Comparison of ENCODE assay signal across 26 mouse cellular contexts in genomic region chrX:95373101-95373500, GRCm38 (mm10).
"Had no signal": no experiment of that assay in that cellular context is flagged by ENCODE, and none has a peak within 500 bp of the region (broad histone marks: within the 10 kb centered on the region; RNA-seq: fewer than 3 reads in every experiment).

No protein-coding gene starts in this region.

- H3K4me1 ChIP-seq: limb, embryonic 10.5 days; limb, embryonic 12.5 days; limb, embryonic 13.5 days; limb, embryonic 15.5 days; liver, embryonic 12.5 days; liver, embryonic 13.5 days; liver, embryonic 15.5 days; lung, embryonic 15.5 days; megakaryocyte, embryonic 14.5 days; midbrain, embryonic 10.5 days; midbrain, embryonic 12.5 days; midbrain, embryonic 13.5 days; midbrain, embryonic 15.5 days had no signal

- H3K27me3 ChIP-seq: limb, embryonic 12.5 days; limb, embryonic 13.5 days; limb, embryonic 15.5 days; liver, embryonic 12.5 days; liver, embryonic 13.5 days; liver, embryonic 15.5 days; lung, embryonic 15.5 days; megakaryocyte, embryonic 14.5 days; midbrain, embryonic 12.5 days; midbrain, embryonic 13.5 days; midbrain, embryonic 15.5 days had no signal

- DNase-seq: liver; liver, embryonic 13.5 days; liver, postnatal 0 days; lung, adult 18-20 months; lung, adult 2 months; lung, embryonic 14.5 days; lung, postnatal 10 days; lung, postnatal 14 days; lung, postnatal 36 days; lung, postnatal 4 days; midbrain, embryonic 14.5 days had no signal

- H3K27ac ChIP-seq: limb, embryonic 10.5 days; limb, embryonic 12.5 days; limb, embryonic 13.5 days; limb, embryonic 15.5 days; liver, embryonic 12.5 days; liver, embryonic 13.5 days; liver, embryonic 14.5 days; liver, embryonic 15.5 days; lung, embryonic 15.5 days; macrophage; midbrain, embryonic 10.5 days; midbrain, embryonic 12.5 days; midbrain, embryonic 13.5 days; midbrain, embryonic 15.5 days had no signal

- H3K9ac ChIP-seq: limb, embryonic 12.5 days; limb, embryonic 13.5 days; limb, embryonic 15.5 days; liver, embryonic 12.5 days; liver, embryonic 13.5 days; liver, embryonic 14.5 days; liver, embryonic 15.5 days; liver, postnatal 0 days; lung, embryonic 14.5 days; lung, embryonic 15.5 days; midbrain, embryonic 12.5 days; midbrain, embryonic 13.5 days; midbrain, embryonic 15.5 days had no signal

- H3K36me3 ChIP-seq: limb, embryonic 10.5 days; limb, embryonic 12.5 days; limb, embryonic 13.5 days; limb, embryonic 15.5 days; liver, embryonic 12.5 days; liver, embryonic 13.5 days; liver, embryonic 15.5 days; lung, embryonic 15.5 days; midbrain, embryonic 10.5 days; midbrain, embryonic 12.5 days; midbrain, embryonic 13.5 days; midbrain, embryonic 15.5 days had no signal

- H3K4me3 ChIP-seq: limb, embryonic 10.5 days; limb, embryonic 12.5 days; limb, embryonic 13.5 days; limb, embryonic 15.5 days; liver, embryonic 12.5 days; liver, embryonic 13.5 days; liver, embryonic 15.5 days; lung, embryonic 15.5 days; megakaryocyte, embryonic 14.5 days; midbrain, embryonic 10.5 days; midbrain, embryonic 12.5 days; midbrain, embryonic 13.5 days; midbrain, embryonic 15.5 days; myocyte had no signal

- H3K9me3 ChIP-seq: limb, embryonic 10.5 days; limb, embryonic 12.5 days; limb, embryonic 13.5 days; limb, embryonic 15.5 days; liver, embryonic 12.5 days; liver, embryonic 13.5 days; liver, embryonic 15.5 days; lung, embryonic 15.5 days; midbrain, embryonic 10.5 days; midbrain, embryonic 12.5 days; midbrain, embryonic 13.5 days; midbrain, embryonic 15.5 days had no signal
